26 mouse cellular contexts compared by ENCODE assay signal in genomic region chr6:34668739-34669254, GRCm38 (mm10).
DNase-seq lines count a peak whose midpoint lies in the region; ATAC-seq and TF ChIP-seq lines count a peak whose summit lies in the region.
"Had no signal": no experiment of that assay in that cellular context is flagged by ENCODE, and none has a peak within 500 bp of the region (broad histone marks: within the 10 kb centered on the region; RNA-seq: fewer than 3 reads in every experiment).

No protein-coding gene starts in this region.

- no peak overlapping the region for H3K4me3 ChIP-seq in embryonic facial prominence, embryonic 12.5 days
- no peak overlapping the region for H3K4me3 ChIP-seq in embryonic facial prominence, embryonic 10.5 days
- no peak overlapping the region for H3K4me3 ChIP-seq in kidney, embryonic 14.5 days (ENCODE audit: low read length)
- H3K4me3 ChIP-seq in kidney, postnatal 0 days (replicated peaks; ENCODE audit: low read depth, low read length), result no peak overlapping the region
- no peak overlapping the region for H3K4me3 ChIP-seq in kidney, adult 2 months (ENCODE audit: insufficient read depth, low read depth, low read length)
- no peak overlapping the region for H3K4me3 ChIP-seq in embryonic fibroblast, embryonic 13.5 days (ENCODE audit: insufficient read depth, low read length)
- H3K4me3 ChIP-seq: erythroblast, embryonic 14.5 days; forebrain, embryonic 12.5 days; forebrain, embryonic 15.5 days; heart, embryonic 12.5 days; heart, embryonic 15.5 days had no signal

- 0 out of 2 replicates have a peak, but pooled peaks cover 4% of the 10 kb centered on the region for H3K36me3 ChIP-seq in embryonic facial prominence, embryonic 12.5 days
- H3K36me3 ChIP-seq in embryonic facial prominence, embryonic 10.5 days (replicated peaks), result no peaks in the 10 kb centered on the region; the same call in 1 of the 2 replicates
- no peaks in the 10 kb centered on the region for H3K36me3 ChIP-seq in kidney, embryonic 14.5 days (ENCODE audit: control insufficient read depth, insufficient read depth, low read length)
- H3K36me3 ChIP-seq in kidney, postnatal 0 days (ENCODE audit: insufficient read depth, low read length), result no peaks in the 10 kb centered on the region
- H3K36me3 ChIP-seq in kidney, adult 2 months (ENCODE audit: control insufficient read depth, insufficient read depth, low read length), result no peaks in the 10 kb centered on the region
- H3K36me3 ChIP-seq: forebrain, embryonic 12.5 days; forebrain, embryonic 15.5 days; heart, embryonic 15.5 days had no signal

- no peak for ATAC-seq in embryonic facial prominence, embryonic 12.5 days (ENCODE audit: insufficient number of reproducible peaks, insufficient read depth, low FRiP score, low TSS enrichment)
- ATAC-seq in kidney, embryonic 14.5 days (ENCODE audit: low FRiP score, low TSS enrichment), result peak; percentile 86; the same call in 1 of the 2 replicates
- ATAC-seq in kidney, postnatal 0 days (replicated peaks; ENCODE audit: low FRiP score, low read depth), result no peak
- ATAC-seq: activated CD4-positive, CD25-positive, alpha-beta regulatory T cell, adult 4 months; forebrain, embryonic 15.5 days; hindbrain, postnatal 0 days; inflammation-experienced regulatory T-cells, adult 6 months had no signal

- no peak for DNase-seq in embryonic facial prominence, embryonic 10.5 days (ENCODE audit: low spot score)
- DNase-seq in kidney, adult 11 months, result no peak
- DNase-seq in kidney, postnatal 0 days (ENCODE audit: low spot score), result peak; percentile 49
- no peak for DNase-seq in kidney, adult 2 months
- DNase-seq in cerebellum, adult 9-10 months, result no peak
- DNase-seq: adrenal gland, adult 8-10 months; adrenal gland, postnatal 25 days; cerebellum, adult 11-12 months; cerebellum, adult 8-10 months; cerebellum, postnatal 14 days; gastrocnemius, postnatal 10 days; heart, adult 18-20 months; heart, postnatal 10 days; heart, postnatal 4 days had no signal

- 87% methylated on average over 5 of the region's 5 CpGs for WGBS in embryonic facial prominence, embryonic 12.5 days
- 89% methylated on average over 5 of the region's 5 CpGs for WGBS in embryonic facial prominence, embryonic 10.5 days
- 65% methylated on average over 5 of the region's 5 CpGs for WGBS in kidney, embryonic 14.5 days
- 46% methylated on average over 5 of the region's 5 CpGs for WGBS in kidney, postnatal 0 days
- WGBS in kidney, adult 2 months, result 43% methylated on average over 5 of the region's 5 CpGs

- 0 out of 2 replicates have a peak overlapping the region, but pooled peaks have one; percentile 2 for H3K27ac ChIP-seq in embryonic facial prominence, embryonic 12.5 days
- H3K27ac ChIP-seq in embryonic facial prominence, embryonic 10.5 days (replicated peaks), result no peak overlapping the region
- H3K27ac ChIP-seq in kidney, embryonic 14.5 days (ENCODE audit: low read depth, low read length), result 0 out of 2 replicates have a peak overlapping the region, but pooled peaks have one; percentile 4
- no peak overlapping the region for H3K27ac ChIP-seq in kidney, postnatal 0 days
- no peak overlapping the region for H3K27ac ChIP-seq in kidney, adult 2 months (ENCODE audit: insufficient read depth, low read depth, low read length)
- peak overlapping the region; percentile 54; the same call in 1 of the 2 replicates for H3K27ac ChIP-seq in embryonic fibroblast, embryonic 13.5 days (ENCODE audit: insufficient read depth, low read length)
- H3K27ac ChIP-seq: forebrain, embryonic 12.5 days; forebrain, embryonic 15.5 days; heart, embryonic 15.5 days; hindbrain, embryonic 14.5 days; hindbrain, postnatal 0 days had no signal

- no peak for TF ChIP-seq CTCF in kidney, postnatal 0 days (IDR thresholded peaks at IDR 0.05; ENCODE audit: low read depth)
- no peak for TF ChIP-seq CTCF in kidney, adult 2 months (conservative IDR thresholded peaks at IDR 0.05; ENCODE audit: insufficient read depth, insufficient read length, low read depth, low read length)
- no peak for TF ChIP-seq CTCF in embryonic fibroblast, embryonic 13.5 days (IDR thresholded peaks at IDR 0.05; ENCODE audit: borderline replicate concordance, insufficient read depth, low read length)

- H3K4me2 ChIP-seq in embryonic facial prominence, embryonic 12.5 days (replicated peaks), result no peak overlapping the region
- no peak overlapping the region for H3K4me2 ChIP-seq in kidney, embryonic 14.5 days (replicated peaks; ENCODE audit: low read depth, low read length)
- H3K4me2 ChIP-seq in kidney, postnatal 0 days (ENCODE audit: low read length), result no peak overlapping the region
- H3K4me2 ChIP-seq: forebrain, embryonic 12.5 days; forebrain, embryonic 15.5 days; heart, embryonic 12.5 days; heart, embryonic 15.5 days; hindbrain, embryonic 14.5 days had no signal

- H3K9ac ChIP-seq in embryonic facial prominence, embryonic 12.5 days, result no peak overlapping the region
- H3K9ac ChIP-seq in kidney, embryonic 14.5 days (ENCODE audit: low read depth, low read length), result no peak overlapping the region
- H3K9ac ChIP-seq in kidney, postnatal 0 days (ENCODE audit: low read depth, low read length), result no peak overlapping the region
- H3K9ac ChIP-seq: forebrain, embryonic 12.5 days; forebrain, embryonic 15.5 days; heart, embryonic 12.5 days; heart, embryonic 15.5 days; hindbrain, embryonic 14.5 days had no signal

- no peaks in the 10 kb centered on the region for H3K27me3 ChIP-seq in embryonic facial prominence, embryonic 12.5 days
- no peaks in the 10 kb centered on the region for H3K27me3 ChIP-seq in embryonic facial prominence, embryonic 10.5 days (replicated peaks; ENCODE audit: low read depth, poor library complexity, severe bottlenecking)
- H3K27me3 ChIP-seq in kidney, embryonic 14.5 days (ENCODE audit: control insufficient read depth, insufficient read depth, low read length), result no peaks in the 10 kb centered on the region
- no peaks in the 10 kb centered on the region for H3K27me3 ChIP-seq in kidney, postnatal 0 days (ENCODE audit: insufficient read depth, low read length)
- no peaks in the 10 kb centered on the region for H3K27me3 ChIP-seq in kidney, adult 2 months (replicated peaks; ENCODE audit: control insufficient read depth, insufficient read depth, low read length)
- H3K27me3 ChIP-seq: forebrain, embryonic 12.5 days; forebrain, embryonic 15.5 days; heart, embryonic 12.5 days; heart, embryonic 15.5 days had no signal

- H3K4me1 ChIP-seq in embryonic facial prominence, embryonic 12.5 days, result peaks cover 16% of the 10 kb centered on the region; the same call in 1 of the 2 replicates
- peaks cover 12% of the 10 kb centered on the region; the same call in 1 of the 2 replicates for H3K4me1 ChIP-seq in embryonic facial prominence, embryonic 10.5 days
- H3K4me1 ChIP-seq in kidney, embryonic 14.5 days (ENCODE audit: control insufficient read depth, insufficient read depth, low read length), result peaks cover 8% of the 10 kb centered on the region; the same call in 1 of the 2 replicates
- peaks cover 9% of the 10 kb centered on the region; the same call in 1 of the 2 replicates for H3K4me1 ChIP-seq in kidney, postnatal 0 days (replicated peaks; ENCODE audit: insufficient read depth, low read length)
- H3K4me1 ChIP-seq in kidney, adult 2 months (ENCODE audit: control insufficient read depth, insufficient read depth, low read length), result no peaks in the 10 kb centered on the region
- peaks cover 9% of the 10 kb centered on the region for H3K4me1 ChIP-seq in embryonic fibroblast, embryonic 13.5 days (ENCODE audit: control insufficient read depth, insufficient read depth, low read length)
- H3K4me1 ChIP-seq: forebrain, embryonic 12.5 days; forebrain, embryonic 15.5 days; heart, embryonic 12.5 days had no signal

- no peaks in the 10 kb centered on the region for H3K9me3 ChIP-seq in embryonic facial prominence, embryonic 12.5 days
- no peaks in the 10 kb centered on the region for H3K9me3 ChIP-seq in embryonic facial prominence, embryonic 10.5 days
- H3K9me3 ChIP-seq in kidney, embryonic 14.5 days (ENCODE audit: control insufficient read depth, low read length), result no peaks in the 10 kb centered on the region
- no peaks in the 10 kb centered on the region for H3K9me3 ChIP-seq in kidney, postnatal 0 days (replicated peaks; ENCODE audit: low read length)
- H3K9me3 ChIP-seq: forebrain, embryonic 12.5 days; forebrain, embryonic 15.5 days; heart, embryonic 15.5 days had no signal

- no peak for TF ChIP-seq POLR2A in kidney, adult 2 months (IDR thresholded peaks at IDR 0.05; ENCODE audit: low read depth, low read length)
- TF ChIP-seq POLR2A in embryonic fibroblast, embryonic 13.5 days (IDR thresholded peaks at IDR 0.05; ENCODE audit: low read depth, low read length), result no peak

Comparison
In these comparisons a context has a peak if more than half of its experiments do, and no peak if none do; other contexts are left out.
1. H3K27ac ChIP-seq: peak in embryonic facial prominence, embryonic 12.5 days (single experiment), kidney, embryonic 14.5 days (single experiment) and embryonic fibroblast, embryonic 13.5 days (single experiment); none in embryonic facial prominence, embryonic 10.5 days (single experiment), kidney, postnatal 0 days (single experiment) and kidney, adult 2 months (single experiment).